Mouse (Mus musculus) heart, embryonic 14.5 days (tissue): ENCODE measurements around the gene Ntrk2. TPM values are rescaled to one million over a fixed set of nuclear protein-coding genes. Genes with fewer than 3 reads are reported as not detected.
"Not testable (repeated sequence)": the region's sequence is repeated elsewhere in the genome, so short reads cannot be mapped to it uniquely, and the experiment has no call there.

Experiments used
- ATAC-seq: fragments of 200-750 bp; cut with Nextera tagmentation; 2 replicates; pipeline ENCODE4 v1.8.0; 2017; ENCODE audit warnings: low read depth, moderate TSS enrichment; ENCODE audit not compliant: insufficient number of reproducible peaks, insufficient read depth, low FRiP score
- H3K27ac ChIP-seq, 2 experiments: fragments of 200-500 bp in 1 of 2; fragments of 300-500 bp in 1 of 2; sonication (generic) in 1 of 2; replicated peaks in 1 of 2; 2 replicates each; pipeline ENCODE4 v1.5.1; 2012 to 2014; ENCODE audit warnings: low read depth in 2 of 2, low read length in 2 of 2, control low read depth in 1 of 2, mild to moderate bottlenecking in 1 of 2, mixed read lengths in 1 of 2; ENCODE audit not compliant: control insufficient read depth in 1 of 2, insufficient read depth in 1 of 2
- H3K27me3 ChIP-seq: fragments of 300-500 bp; sonication (generic); 2 replicates; pipeline ENCODE4 v1.6.1; 2014; ENCODE audit warnings: mild to moderate bottlenecking, low read length, control low read depth; ENCODE audit not compliant: control insufficient read depth, insufficient read depth
- H3K36me3 ChIP-seq: fragments of 300-500 bp; sonication (generic); 2 replicates; pipeline ENCODE4 v1.6.1; 2014; ENCODE audit warnings: mild to moderate bottlenecking, control low read depth, low read length, mixed read lengths; ENCODE audit not compliant: control insufficient read depth, insufficient read depth
- H3K4me1 ChIP-seq, 2 experiments: fragments of 200-500 bp in 1 of 2; fragments of 300-500 bp in 1 of 2; sonication (generic) in 1 of 2; 2 replicates each; pipeline ENCODE4 v1.6.1; 2012 to 2014; ENCODE audit warnings: low read length in 2 of 2, control low read depth in 1 of 2, mixed read lengths in 1 of 2; ENCODE audit not compliant: control insufficient read depth in 2 of 2, insufficient read depth in 2 of 2
- H3K4me2 ChIP-seq: fragments of 300-500 bp; sonication (generic); 2 replicates; pipeline ENCODE4 v1.6.1; 2014; ENCODE audit warnings: mild to moderate bottlenecking, low read length
- H3K4me3 ChIP-seq, 2 experiments: fragments of 200-500 bp in 1 of 2; fragments of 300-500 bp in 1 of 2; sonication (generic) in 1 of 2; 2 replicates each; pipeline ENCODE4 v1.5.1; 2012 to 2014; ENCODE audit warnings: low read length in 2 of 2, mild to moderate bottlenecking in 2 of 2, control low read depth in 1 of 2, low read depth in 1 of 2, moderate library complexity in 1 of 2; ENCODE audit not compliant: control insufficient read depth in 1 of 2, insufficient read depth in 1 of 2
- H3K9ac ChIP-seq: fragments of 300-500 bp; sonication (generic); 2 replicates; pipeline ENCODE4 v1.6.1; 2014; ENCODE audit warnings: mild to moderate bottlenecking, low read length
- H3K9me3 ChIP-seq: fragments of 300-500 bp; sonication (generic); 2 replicates; pipeline ENCODE4 v1.6.1; 2016; ENCODE audit warnings: low read length, control low read depth; ENCODE audit not compliant: control insufficient read depth
- WGBS: fragments of 180-500 bp; shearing (Covaris S2); extraction: QIAGEN DNeasy Blood & Tissue Kit; methylation state at CpG from one replicate; pipeline ENCODE4 v1.1.7; 2014; 5-methylcytosine and 5-hydroxymethylcytosine counted together
- polyA plus RNA-seq: library from polyadenylated mRNA; unstranded; fragments of >200 nt; fragmentation: Nextera tagmentation; extraction: Ambion mirVana; gene quantifications from 2 replicates; pipeline ENCODE4 v1.2.1, GENCODE M21; 2014

The Ntrk2 gene
- polyA plus RNA-seq, 1 experiment from 2014 or later = 4.2 TPM

DNA sequence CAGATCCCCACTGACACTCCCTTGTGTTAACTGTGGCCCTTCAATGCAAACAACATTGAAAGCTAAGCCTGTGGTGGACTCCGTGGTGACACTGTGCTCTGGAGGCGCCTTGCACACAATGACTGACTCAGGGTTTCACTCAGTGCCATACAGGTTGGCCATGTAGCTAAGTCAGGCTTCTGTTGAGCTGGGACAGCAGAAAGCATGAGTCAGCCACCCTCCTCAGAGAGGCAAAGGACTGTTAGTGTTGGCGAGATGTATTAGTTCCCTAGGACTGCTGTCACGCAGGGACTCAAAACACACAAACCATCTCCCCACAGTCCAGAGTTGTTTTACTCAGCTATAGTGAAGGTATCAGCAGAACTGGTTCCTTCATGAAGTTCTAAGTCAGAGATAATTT lies 245.8 kb downstream of the Ntrk2 start:
- 69% methylated on average over 4 of the region's 4 CpGs for WGBS
- no peak for ATAC-seq

GRCm38 (mm10) chr13:59054331-59054730 lies 248.0 kb downstream of the Ntrk2 start:
- not testable (repeated sequence) for H3K36me3 ChIP-seq, H3K9me3 ChIP-seq, H3K9ac ChIP-seq, H3K4me2 ChIP-seq, H3K4me1 ChIP-seq, H3K4me3 ChIP-seq, H3K27me3 ChIP-seq, ATAC-seq, H3K27ac ChIP-seq
- 70% methylated on average over 8 of the region's 8 CpGs for WGBS

More for the DNA sequence above, 245.8 kb downstream of the Ntrk2 start:
- Histone ChIP-seq H3K27me3 (no peaks in the 10 kb centered on the region), H3K4me2 (no peak overlapping the region), H3K9me3 (no peaks in the 10 kb centered on the region), H3K27ac (no peak overlapping the region), H3K4me1 (no peaks in the 10 kb centered on the region), H3K4me3 (no peak overlapping the region), H3K9ac (no peak overlapping the region), H3K36me3 (no peaks in the 10 kb centered on the region)

DNA sequence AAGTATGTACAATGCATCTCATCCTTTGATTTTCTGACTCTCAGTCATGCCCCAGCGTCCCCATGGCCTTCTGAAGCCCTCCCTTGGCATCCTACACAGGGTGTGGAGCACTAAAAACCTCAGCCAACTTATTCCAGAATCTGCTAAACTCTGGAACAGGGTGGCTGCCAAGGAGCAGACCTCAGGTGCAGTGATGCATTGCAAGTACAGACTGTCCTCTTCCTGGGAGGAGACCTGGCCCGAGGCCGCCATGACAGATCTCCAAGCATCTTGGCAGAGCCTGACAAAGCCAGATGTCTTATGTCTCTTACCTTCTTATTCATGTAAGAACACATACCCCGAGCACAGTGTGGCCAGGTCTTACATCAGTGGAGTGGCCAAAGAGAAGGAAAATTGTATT lies 250.5 kb downstream of the Ntrk2 start:
- Histone ChIP-seq H3K4me1 (no peaks in the 10 kb centered on the region), H3K9me3 (no peaks in the 10 kb centered on the region), H3K27ac (no peak overlapping the region), H3K27me3 (peaks cover 4% of the 10 kb centered on the region; the same call in 1 of the 2 replicates), H3K4me2 (no peak overlapping the region), H3K36me3 (no peaks in the 10 kb centered on the region), H3K4me3 (no peak overlapping the region), H3K9ac (no peak overlapping the region)
- 78% methylated on average over 4 of the region's 4 CpGs for WGBS
- no peak for ATAC-seq

GRCm38 (mm10) chr13:59057886-59058285 lies 251.5 kb downstream of the Ntrk2 start:
- Histone ChIP-seq H3K36me3 (no peaks in the 10 kb centered on the region), H3K9ac (no peak overlapping the region), H3K4me1 (no peaks in the 10 kb centered on the region), H3K27ac (no peak overlapping the region), H3K4me3 (no peak overlapping the region), H3K9me3 (no peaks in the 10 kb centered on the region), H3K27me3 (peaks cover 4% of the 10 kb centered on the region; the same call in 1 of the 2 replicates), H3K4me2 (no peak overlapping the region)
- no peak for ATAC-seq
- WGBS = 41% methylated on average over 1 of the region's 1 CpGs

- H3K4me3 ChIP-seq = no peak overlapping the region
- no peak overlapping the region for H3K9ac ChIP-seq
- no peaks in the 10 kb centered on the region for H3K9me3 ChIP-seq
- WGBS = 11% methylated on average over 7 of the region's 7 CpGs
- no peaks in the 10 kb centered on the region for H3K4me1 ChIP-seq
- H3K4me2 ChIP-seq = no peak overlapping the region
- H3K36me3 ChIP-seq = no peaks in the 10 kb centered on the region
- H3K27ac ChIP-seq = no peak overlapping the region
- no peak for ATAC-seq
- peaks cover 4% of the 10 kb centered on the region; the same call in 1 of the 2 replicates for H3K27me3 ChIP-seq
These were observed 252.7 kb downstream of the Ntrk2 start for GRCm38 (mm10) chr13:59059118-59059517.

- Histone ChIP-seq H3K27me3 (no peaks in the 10 kb centered on the region), H3K4me2 (no peak overlapping the region), H3K4me3 (no peak overlapping the region), H3K36me3 (no peaks in the 10 kb centered on the region), H3K27ac (no peak overlapping the region), H3K9ac (no peak overlapping the region), H3K9me3 (no peaks in the 10 kb centered on the region), H3K4me1 (no peaks in the 10 kb centered on the region)
- WGBS = 75% methylated on average over 3 of the region's 3 CpGs
- no peak for ATAC-seq
These were observed 259.3 kb downstream of the Ntrk2 start for GRCm38 (mm10) chr13:59065677-59066076.

- H3K27me3 ChIP-seq = peaks cover 11% of the 10 kb centered on the region
- H3K4me3 ChIP-seq = peak overlapping the region; percentile 23 to 25
- H3K9me3 ChIP-seq = no peaks in the 10 kb centered on the region
- no peaks in the 10 kb centered on the region for H3K36me3 ChIP-seq
- peaks cover 0 to 2% of the 10 kb centered on the region in 2 experiments; a peak in 1 of 4 replicates for H3K4me1 ChIP-seq
- peak overlapping the region; percentile 16; the same call in 1 of the 2 replicates for H3K9ac ChIP-seq
- 16% methylated on average over 26 of the region's 26 CpGs for WGBS
- peak overlapping the region; percentile 56 for H3K4me2 ChIP-seq
- no peak overlapping the region for H3K27ac ChIP-seq
- peak; percentile 50; the same call in 1 of the 2 replicates for ATAC-seq
These were observed 267.4 kb downstream of the Ntrk2 start for GRCm38 (mm10) chr13:59073635-59074256.

GRCm38 (mm10) chr13:59076489-59076888 lies 270.1 kb downstream of the Ntrk2 start:
- no peak for ATAC-seq
- H3K36me3 ChIP-seq = no peaks in the 10 kb centered on the region
- 43% methylated on average over 4 of the region's 4 CpGs for WGBS

More at GRCm38 (mm10) chr13:59076489-59076888, 270.1 kb downstream of the Ntrk2 start:
- no peak overlapping the region for H3K4me3 ChIP-seq
- no peak overlapping the region for H3K9ac ChIP-seq
- no peaks in the 10 kb centered on the region for H3K9me3 ChIP-seq
- peaks cover 0 to 2% of the 10 kb centered on the region in 2 experiments; a peak in 2 of 4 replicates for H3K4me1 ChIP-seq
- H3K27ac ChIP-seq = no peak overlapping the region
- peaks cover 11% of the 10 kb centered on the region for H3K27me3 ChIP-seq
- H3K4me2 ChIP-seq = no peak overlapping the region
